Comparison of ENCODE assay signal across 18 mouse cellular contexts in genomic region chr3:19965239-19965638, GRCm38 (mm10).
"Had no signal": no experiment of that assay in that cellular context is flagged by ENCODE, and none has a peak within 500 bp of the region (broad histone marks: within the 10 kb centered on the region; RNA-seq: fewer than 3 reads in every experiment).

No protein-coding gene starts in this region.

- H3K4me3 ChIP-seq: layer of hippocampus, adult 2 months; limb, embryonic 12.5 days; liver, embryonic 13.5 days; megakaryocyte, embryonic 14.5 days; midbrain, embryonic 15.5 days; neural tube, embryonic 13.5 days had no signal

- ATAC-seq: midbrain, embryonic 15.5 days had no signal

- H3K4me2 ChIP-seq: limb, embryonic 12.5 days; liver, embryonic 13.5 days; lung, embryonic 14.5 days; midbrain, embryonic 11.5 days; midbrain, embryonic 15.5 days; neural tube, embryonic 13.5 days had no signal

- H3K9ac ChIP-seq: limb, embryonic 12.5 days; liver, embryonic 13.5 days; lung, embryonic 14.5 days; midbrain, embryonic 15.5 days; neural tube, embryonic 13.5 days had no signal

- H3K9me3 ChIP-seq: limb, embryonic 12.5 days; liver, embryonic 13.5 days; megakaryocyte, embryonic 14.5 days; midbrain, embryonic 15.5 days; neural tube, embryonic 13.5 days had no signal

- H3K36me3 ChIP-seq: limb, embryonic 12.5 days; liver, embryonic 13.5 days; midbrain, embryonic 15.5 days; neural tube, embryonic 13.5 days had no signal

- DNase-seq: kidney, adult 18-20 months; kidney, postnatal 10 days; kidney, postnatal 4 days; liver, embryonic 13.5 days; lung, embryonic 14.5 days; lung, postnatal 14 days; retina, postnatal 1 day; right cerebral cortex, postnatal 4 days; spleen, adult 18-20 months; thymus, adult 18-20 months; thymus, postnatal 14 days had no signal

- H3K4me1 ChIP-seq: liver, embryonic 13.5 days; megakaryocyte, embryonic 14.5 days; midbrain, embryonic 15.5 days; neural tube, embryonic 13.5 days had no signal

- H3K27me3 ChIP-seq: limb, embryonic 12.5 days; liver, embryonic 13.5 days; megakaryocyte, embryonic 14.5 days; midbrain, embryonic 15.5 days; neural tube, embryonic 13.5 days had no signal

- H3K27ac ChIP-seq: layer of hippocampus, adult 2 months; limb, embryonic 12.5 days; liver, embryonic 13.5 days; macrophage; midbrain, embryonic 15.5 days; neural tube, embryonic 13.5 days had no signal
